Mouse (Mus musculus) myocyte (in vitro differentiated cells): ENCODE data around the gene Pvr. TPM values are rescaled to one million over a fixed set of nuclear protein-coding genes. Genes with fewer than 3 reads are reported as not detected.

ENCODE experiments used
- H3K27me3 ChIP-seq: one replicate; pipeline ENCODE4 v1.6.1; 2011; ENCODE audit not compliant: control insufficient read depth, insufficient read depth, insufficient read length
- H3K36me3 ChIP-seq: one replicate; pipeline ENCODE4 v1.6.1; 2011; ENCODE audit not compliant: control insufficient read depth, insufficient read depth
- H3K4me2 ChIP-seq: one replicate; pipeline ENCODE4 v1.6.1; 2011; ENCODE audit warnings: low read depth, control low read depth
- H3K4me3 ChIP-seq: one replicate; pipeline ENCODE4 v1.5.1; 2011; ENCODE audit warnings: mild to moderate bottlenecking, control low read depth, moderate library complexity
- H3K79me2 ChIP-seq: one replicate; pipeline ENCODE4 v1.6.1; 2011; ENCODE audit not compliant: control insufficient read depth, insufficient read depth
- H3ac ChIP-seq: one replicate; pipeline ENCODE4 v1.6.1; 2011; ENCODE audit not compliant: control insufficient read depth, insufficient read length
- CEBPB ChIP-seq: IDR thresholded peaks from 2 replicates; pipeline ENCODE4 v1.6.1; 2011; ENCODE audit warnings: mild to moderate bottlenecking, moderate library complexity; ENCODE audit not compliant: poor library complexity, insufficient read depth, severe bottlenecking
- E2F4 ChIP-seq: IDR thresholded peaks from one replicate; pipeline ENCODE4 v1.6.1; 2011; ENCODE audit warnings: mild to moderate bottlenecking, control low read depth, moderate library complexity; ENCODE audit not compliant: insufficient read depth
- MAX ChIP-seq: IDR thresholded peaks from one replicate; pipeline ENCODE4 v1.6.1; 2011; ENCODE audit warnings: low read depth, mild to moderate bottlenecking, control low read depth
- MYOD1 ChIP-seq, 3 experiments: IDR thresholded peaks; one replicate each; pipeline ENCODE4 v1.6.1; 2011; ENCODE audit warnings: control low read depth in 2 of 3, low read depth in 2 of 3, mild to moderate bottlenecking in 2 of 3, moderate library complexity in 1 of 3; ENCODE audit not compliant: insufficient read length in 2 of 3, control insufficient read depth in 1 of 3
- MYOG ChIP-seq, 3 experiments: IDR thresholded peaks; one replicate each; pipeline ENCODE4 v1.6.1; 2011; ENCODE audit warnings: control low read depth in 2 of 3, low read depth in 2 of 3, mild to moderate bottlenecking in 2 of 3; ENCODE audit not compliant: insufficient read length in 2 of 3, control insufficient read depth in 1 of 3, insufficient read depth in 1 of 3
- POLR2A ChIP-seq: IDR thresholded peaks from one replicate; pipeline ENCODE4 v1.6.1; 2011; ENCODE audit warnings: low read depth, mild to moderate bottlenecking, control low read depth, moderate library complexity; ENCODE audit not compliant: insufficient read length
- POLR2AphosphoS2 ChIP-seq: IDR thresholded peaks from one replicate; pipeline ENCODE4 v1.6.1; 2011; ENCODE audit warnings: low read depth, control low read depth; ENCODE audit not compliant: insufficient read length
- REST ChIP-seq: IDR thresholded peaks from one replicate; pipeline ENCODE4 v1.6.1; 2011; ENCODE audit warnings: mild to moderate bottlenecking, control low read depth, moderate library complexity; ENCODE audit not compliant: insufficient read depth, insufficient read length
- SRF ChIP-seq: IDR thresholded peaks from one replicate; pipeline ENCODE4 v1.6.1; 2011; ENCODE audit warnings: low read depth; ENCODE audit not compliant: control insufficient read depth, insufficient read length
- TCF12 ChIP-seq: IDR thresholded peaks from one replicate; pipeline ENCODE4 v1.6.1; 2011; ENCODE audit warnings: mild to moderate bottlenecking, control low read depth; ENCODE audit not compliant: poor library complexity, insufficient read depth, severe bottlenecking
- TCF3 ChIP-seq: IDR thresholded peaks from one replicate; pipeline ENCODE4 v1.6.1; 2011; ENCODE audit warnings: low read depth, control low read depth; ENCODE audit not compliant: insufficient read length
- USF1 ChIP-seq: IDR thresholded peaks from one replicate; pipeline ENCODE4 v1.6.1; 2011; ENCODE audit warnings: low read depth, mild to moderate bottlenecking, control low read depth, moderate library complexity
- polyA plus RNA-seq: library from polyadenylated mRNA; unstranded; fragments of >200 nt; fragmentation: generic; extraction: Trizol; gene quantifications from one replicate; pipeline ENCODE4 v1.2.1, GENCODE M21; 2012; ENCODE audit warnings: missing spikeins

Gene Pvr
- 39.7 TPM for polyA plus RNA-seq

GRCm38 (mm10) chr7:19920506-19921261, at the start of gene Pvr:
Pvr (minus strand) TSS chr7:19921160.
- Histone ChIP-seq H3K36me3 (peaks cover 29% of the 10 kb centered on the region), H3K4me3 (peak within 1 kb of the TSS; percentile 86)
- TF ChIP-seq CEBPB: no peak
- TF ChIP-seq POLR2A: peak; percentile 75
- TF ChIP-seq SRF: no peak
- TF ChIP-seq REST: no peak
- peak; percentile 84 for TF ChIP-seq POLR2AphosphoS2
- TF ChIP-seq TCF3: no peak

GRCm38 (mm10) chr7:19970196-19970595, 49.2 kb upstream of the Pvr start:
- Histone ChIP-seq H3K27me3 (no peaks in the 10 kb centered on the region), H3K4me2 (no peak overlapping the region), H3ac (no peak overlapping the region), H3K4me3 (no peak overlapping the region), H3K79me2 (no peaks in the 10 kb centered on the region), H3K36me3 (no peaks in the 10 kb centered on the region)
- TF ChIP-seq CEBPB (no peak), MYOD1 (IDR thresholded peaks at IDR 0.05; ENCODE audit: control insufficient read depth in 1 of 3, insufficient read length in 2 of 3, low read depth in 2 of 3) (no peak), MYOG (IDR thresholded peaks at IDR 0.05; ENCODE audit: control insufficient read depth in 1 of 3, insufficient read depth in 1 of 3, insufficient read length in 2 of 3, low read depth in 2 of 3) (no peak), MAX (no peak), E2F4 (no peak)

More at GRCm38 (mm10) chr7:19920506-19921261, at the start of gene Pvr:
- Histone ChIP-seq H3K79me2 (peaks cover 29% of the 10 kb centered on the region), H3ac (no peak within 1 kb of the TSS), H3K4me2 (peak within 1 kb of the TSS; percentile 81), H3K27me3 (no peaks in the 10 kb centered on the region)

- Histone ChIP-seq H3K27me3 (no peaks in the 10 kb centered on the region), H3K4me2 (no peak overlapping the region), H3K4me3 (no peak overlapping the region), H3K79me2 (no peaks in the 10 kb centered on the region), H3K36me3 (no peaks in the 10 kb centered on the region), H3ac (no peak overlapping the region)
- TF ChIP-seq SRF (no peak), POLR2AphosphoS2 (no peak), REST (no peak)
Measured at GRCm38 (mm10) chr7:19969541-19970090, 48.7 kb upstream of the Pvr start.

GRCm38 (mm10) chr7:19969106-19969505, 48.1 kb upstream of the Pvr start:
- Histone ChIP-seq H3ac (no peak overlapping the region), H3K36me3 (no peaks in the 10 kb centered on the region)

GRCm38 (mm10) chr7:19964985-19965579, 44.1 kb upstream of the Pvr start, which contains the start of gene Ceacam20:
Ceacam20 (plus strand) TSS chr7:19965412.
- Histone ChIP-seq H3K79me2 (no peaks in the 10 kb centered on the region), H3ac (no peak within 1 kb of the TSS), H3K4me3 (no peak within 1 kb of the TSS), H3K27me3 (no peaks in the 10 kb centered on the region), H3K4me2 (no peak within 1 kb of the TSS), H3K36me3 (no peaks in the 10 kb centered on the region)
- TF ChIP-seq REST (no peak), POLR2AphosphoS2 (no peak), MAX (no peak), MYOD1 (IDR thresholded peaks at IDR 0.05; ENCODE audit: control insufficient read depth in 1 of 3, insufficient read length in 2 of 3, low read depth in 2 of 3) (no peak), TCF12 (no peak), MYOG (IDR thresholded peaks at IDR 0.05; ENCODE audit: control insufficient read depth in 1 of 3, insufficient read depth in 1 of 3, insufficient read length in 2 of 3, low read depth in 2 of 3) (no peak), POLR2A (no peak), SRF (no peak), USF1 (no peak), CEBPB (no peak), TCF3 (no peak), E2F4 (no peak)

More at GRCm38 (mm10) chr7:19969106-19969505, 48.1 kb upstream of the Pvr start:
- Histone ChIP-seq H3K79me2 (no peaks in the 10 kb centered on the region), H3K27me3 (no peaks in the 10 kb centered on the region), H3K4me2 (no peak overlapping the region), H3K4me3 (no peak overlapping the region)
- no peak for TF ChIP-seq USF1
- TF ChIP-seq POLR2A: no peak
- TF ChIP-seq MYOG (IDR thresholded peaks at IDR 0.05; ENCODE audit: control insufficient read depth in 1 of 3, insufficient read depth in 1 of 3, insufficient read length in 2 of 3, low read depth in 2 of 3): no peak
- no peak for TF ChIP-seq SRF
- no peak for TF ChIP-seq TCF12
- no peak for TF ChIP-seq MYOD1 (IDR thresholded peaks at IDR 0.05; ENCODE audit: control insufficient read depth in 1 of 3, insufficient read length in 2 of 3, low read depth in 2 of 3)
- no peak for TF ChIP-seq CEBPB
- TF ChIP-seq E2F4: no peak
- no peak for TF ChIP-seq POLR2AphosphoS2
- no peak for TF ChIP-seq REST
- no peak for TF ChIP-seq TCF3
- TF ChIP-seq MAX: no peak
